Mouse (Mus musculus): ENCODE data around the gene Iars2. TPM values are rescaled to one million over a fixed set of nuclear protein-coding genes. Genes with fewer than 3 reads are reported as not detected.

Gene Iars2
- polyA plus RNA-seq, 1 experiment from 2014 or later, result 22.4 TPM

DNA sequence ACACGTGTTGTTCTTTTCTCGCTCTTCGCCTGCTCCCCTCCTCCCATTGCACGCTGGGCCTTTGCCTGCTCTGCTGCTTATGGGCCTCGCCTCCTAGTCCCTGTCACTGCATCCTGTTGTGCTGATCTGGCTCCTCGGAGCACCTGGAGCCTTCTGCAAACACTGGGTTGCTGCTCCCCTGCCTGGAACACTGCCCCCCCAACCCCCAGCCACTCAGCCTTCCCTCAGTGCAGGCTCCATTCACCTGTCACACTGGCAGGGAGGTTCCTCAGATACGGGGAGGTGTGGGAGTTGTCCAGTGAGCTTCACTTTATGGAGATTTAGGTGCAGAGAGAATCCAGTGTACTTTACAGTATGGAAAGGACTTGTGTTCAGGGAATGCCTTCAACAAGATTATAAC is 83.7 kb downstream of the Iars2 start:
- H3K4me3 ChIP-seq (ENCODE audit: inconsistent target), result no peak overlapping the region
- peaks cover 89% of the 10 kb centered on the region for H3K36me3 ChIP-seq (ENCODE audit: inconsistent target)
- WGBS (ENCODE audit: missing documents), result 94% methylated on average over 7 of the region's 7 CpGs
- H3K27ac ChIP-seq, result no peak overlapping the region
- H3K79me2 ChIP-seq (ENCODE audit: inconsistent target), result no peaks in the 10 kb centered on the region; the same call in 1 of the 2 replicates

GRCm38 (mm10) chr1:185243013-185243412 is 86.2 kb downstream of the Iars2 start:
- H3K4me3 ChIP-seq (ENCODE audit: inconsistent target), result no peak overlapping the region
- 97% methylated on average over 8 of the region's 8 CpGs for WGBS (ENCODE audit: missing documents)
- H3K79me2 ChIP-seq (ENCODE audit: inconsistent target), result peaks cover 16% of the 10 kb centered on the region; the same call in 1 of the 2 replicates
- peaks cover 82% of the 10 kb centered on the region for H3K36me3 ChIP-seq (ENCODE audit: inconsistent target)
- H3K27ac ChIP-seq, result no peak overlapping the region

- Histone ChIP-seq H3K79me2 (ENCODE audit: inconsistent target) (peaks cover 63% of the 10 kb centered on the region), H3K4me3 (ENCODE audit: inconsistent target) (no peak overlapping the region), H3K27ac (no peak overlapping the region), H3K36me3 (ENCODE audit: inconsistent target) (peaks cover 67% of the 10 kb centered on the region)
- 92% methylated on average over 3 of the region's 4 CpGs for WGBS (ENCODE audit: missing documents)
These were observed 92.7 kb downstream of the Iars2 start for GRCm38 (mm10) chr1:185236530-185236929.

GRCm38 (mm10) chr1:185235837-185236236 is 93.4 kb downstream of the Iars2 start:
- no peak overlapping the region for H3K27ac ChIP-seq
- 83% methylated on average over 4 of the region's 5 CpGs for WGBS (ENCODE audit: missing documents)
- no peak overlapping the region for H3K4me3 ChIP-seq (ENCODE audit: inconsistent target)
- H3K79me2 ChIP-seq (ENCODE audit: inconsistent target), result peaks cover 70% of the 10 kb centered on the region
- peaks cover 60% of the 10 kb centered on the region for H3K36me3 ChIP-seq (ENCODE audit: inconsistent target)

Other genes starting within 250 kb of the Iars2 start
- gene Rab3gap2, start 125.3 kb downstream of the Iars2 start, polyA plus RNA-seq (2018), result 38.2 to 47.1 TPM (median 46.8 TPM) in 3 replicates
- 16.3 to 36.1 TPM (median 25.1 TPM) in 3 replicates for gene Bpnt1, start 2.8 kb upstream of the Iars2 start, polyA plus RNA-seq (2018)
- gene Eprs, start 33.6 kb upstream of the Iars2 start, polyA plus RNA-seq (2018), result 29.3 to 59.6 TPM (median 55.0 TPM) in 3 replicates
- gene Slc30a10, start 125.5 kb upstream of the Iars2 start, polyA plus RNA-seq (2018), result not detected in 3 replicates